Mouse (Mus musculus): ENCODE measurements around the gene Hist1h4d. TPM values are rescaled to one million over a fixed set of nuclear protein-coding genes. Genes with fewer than 3 reads are reported as not detected.
"Not testable (repeated sequence)": the region's sequence is repeated elsewhere in the genome, so short reads cannot be mapped to it uniquely, and the experiment has no call there.

The Hist1h4d gene
- 655 and 672 TPM in 2 replicates for total RNA-seq (2015)
- total RNA-seq (2017) = 1,182 and 1,443 TPM in 2 replicates

DNA sequence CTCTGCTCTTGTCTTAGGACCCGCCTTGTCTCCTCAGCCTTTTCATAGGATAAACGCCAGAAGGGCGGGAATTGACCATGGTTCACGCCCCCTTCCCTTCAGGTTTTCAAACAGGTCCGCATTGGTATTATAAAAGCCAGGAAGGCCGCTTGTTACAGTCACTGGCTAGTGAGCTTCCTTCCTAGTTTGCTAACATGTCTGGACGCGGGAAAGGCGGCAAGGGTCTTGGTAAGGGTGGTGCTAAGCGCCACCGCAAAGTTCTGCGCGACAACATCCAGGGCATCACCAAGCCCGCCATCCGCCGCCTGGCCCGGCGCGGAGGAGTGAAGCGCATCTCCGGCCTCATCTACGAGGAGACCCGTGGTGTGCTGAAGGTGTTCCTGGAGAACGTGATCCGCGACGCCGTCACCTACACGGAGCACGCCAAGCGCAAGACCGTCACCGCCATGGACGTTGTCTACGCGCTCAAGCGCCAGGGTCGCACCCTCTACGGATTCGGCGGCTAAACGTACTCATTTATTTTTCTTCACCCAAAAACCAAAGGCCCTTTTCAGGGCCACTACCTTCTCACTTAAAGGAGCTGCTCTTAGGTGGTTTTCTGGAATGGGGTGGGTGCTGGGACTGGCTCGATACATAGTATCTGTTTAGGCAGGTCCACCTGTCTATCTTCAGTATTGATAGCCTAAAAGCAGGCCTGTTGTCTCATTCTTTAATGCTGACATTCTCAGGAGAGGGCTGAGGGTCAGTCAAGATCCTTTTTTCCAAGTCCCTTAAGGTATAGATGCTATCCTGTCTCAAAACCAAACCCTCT is at the start of gene Hist1h4d:
Gene Hist1h4d, plus strand, starts transcription at position 191 of the 811 bp plus-strand sequence.
- ATAC-seq (ENCODE audit: poor library complexity, severe bottlenecking) = peak; percentile 72

DNA sequence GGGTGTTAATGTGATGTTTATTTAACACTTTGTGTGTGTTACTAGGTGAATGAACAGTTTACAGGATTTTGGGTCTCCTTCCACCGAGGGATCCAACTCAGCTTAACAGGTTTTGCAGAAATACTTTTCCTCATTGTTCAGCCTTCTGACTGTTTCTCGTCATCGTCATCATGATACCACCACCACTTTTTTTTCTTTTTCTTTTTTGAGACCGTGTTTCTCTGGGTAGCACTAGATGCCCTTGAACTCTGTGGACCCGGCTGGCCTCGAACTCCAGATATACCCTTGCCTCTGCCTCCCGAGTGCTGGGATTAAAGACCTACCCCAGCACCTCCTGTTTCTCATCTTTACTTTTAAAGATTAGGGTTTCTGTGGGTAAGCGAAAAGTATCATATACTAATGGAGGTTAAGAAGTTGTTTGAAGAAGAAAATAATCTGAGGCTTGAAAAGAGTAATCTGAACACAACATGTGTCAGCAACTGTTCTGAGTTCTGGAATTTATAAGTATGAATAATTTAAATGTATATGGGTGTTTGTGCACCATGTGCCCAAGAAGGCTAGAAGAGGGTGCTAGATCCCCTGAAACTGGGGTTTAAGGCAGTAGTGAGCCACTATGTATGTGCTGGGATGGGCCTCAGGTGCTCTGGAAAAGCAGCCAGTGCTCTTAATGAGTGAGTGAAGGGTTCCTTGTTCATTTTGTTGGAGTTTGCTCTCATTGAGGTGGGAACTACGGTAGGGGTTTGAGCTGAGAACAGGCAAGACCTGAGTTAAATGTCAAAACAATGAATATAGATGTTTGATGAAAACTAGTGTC is 48.9 kb upstream of the Hist1h4d start:
- ATAC-seq (ENCODE audit: poor library complexity, severe bottlenecking) = no peak

DNA sequence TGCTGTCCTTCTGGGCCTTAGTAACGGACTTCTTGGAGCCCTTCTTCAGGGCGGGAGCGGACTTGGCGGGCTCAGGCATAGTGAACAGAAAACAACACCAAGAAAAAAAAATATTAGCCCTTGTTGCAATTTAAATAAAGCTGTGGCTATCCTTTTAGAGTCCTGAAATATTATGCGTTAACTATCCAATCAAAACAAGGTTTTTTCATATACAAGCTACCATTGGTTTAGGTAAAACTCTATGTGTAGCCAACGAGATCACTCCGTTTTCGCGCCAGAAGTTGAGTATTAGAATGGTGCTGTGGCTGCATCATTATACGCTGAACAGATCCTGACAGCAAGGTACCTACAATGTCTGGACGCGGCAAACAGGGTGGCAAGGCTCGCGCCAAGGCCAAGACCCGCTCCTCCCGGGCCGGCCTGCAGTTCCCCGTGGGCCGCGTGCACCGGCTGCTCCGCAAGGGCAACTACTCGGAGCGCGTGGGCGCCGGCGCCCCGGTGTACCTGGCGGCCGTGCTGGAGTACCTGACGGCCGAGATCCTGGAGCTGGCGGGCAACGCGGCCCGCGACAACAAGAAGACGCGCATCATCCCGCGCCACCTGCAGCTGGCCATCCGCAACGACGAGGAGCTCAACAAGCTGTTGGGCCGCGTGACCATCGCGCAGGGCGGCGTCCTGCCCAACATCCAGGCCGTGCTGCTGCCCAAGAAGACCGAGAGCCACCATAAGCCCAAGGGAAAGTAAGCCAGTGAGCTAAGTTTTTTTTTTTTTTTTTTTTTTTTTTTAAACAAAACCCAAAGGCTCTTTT is 47.6 kb upstream of the Hist1h4d start, which contains the start of gene Hist1h2af:
Gene Hist1h2af, plus strand, starts transcription at position 347 of the 808 bp plus-strand sequence.
- ATAC-seq (ENCODE audit: poor library complexity, severe bottlenecking) = peak; percentile 15

DNA sequence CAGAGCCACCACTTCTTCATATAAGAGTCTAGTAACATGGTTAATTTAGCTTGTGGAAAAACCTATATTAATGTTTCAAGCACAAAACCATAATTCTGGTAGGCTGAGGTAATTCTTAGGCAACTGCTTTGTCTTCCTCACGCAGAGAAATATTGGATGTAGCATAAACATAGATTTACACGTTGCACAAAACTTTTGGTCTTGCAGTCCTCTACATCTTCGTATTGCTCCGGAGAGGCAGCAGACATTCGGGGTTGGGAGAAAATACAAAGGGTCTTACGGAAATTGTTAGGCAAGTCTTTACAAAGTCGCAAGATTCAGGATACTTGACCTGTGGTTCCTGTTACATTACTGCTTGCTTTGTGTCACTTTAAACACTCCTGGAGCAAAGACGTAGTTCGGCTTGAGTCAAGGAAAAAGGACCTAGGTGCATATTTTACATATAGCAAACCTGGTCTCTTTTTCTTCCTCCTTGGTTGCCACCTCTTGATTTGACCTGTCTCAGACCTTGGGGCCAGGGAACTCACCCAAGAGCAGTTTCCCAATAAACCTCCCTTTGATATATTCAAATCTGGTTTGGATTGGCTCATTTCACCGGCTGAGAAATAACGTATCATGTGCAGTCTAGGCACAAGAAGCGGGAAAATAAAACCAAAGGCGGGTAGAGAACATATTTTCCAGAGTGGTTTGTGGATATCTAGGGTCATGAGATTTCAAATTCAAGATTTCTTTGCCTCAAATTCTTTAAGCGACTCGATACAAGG is 46.8 kb upstream of the Hist1h4d start:
- no peak for ATAC-seq (ENCODE audit: poor library complexity, severe bottlenecking)

DNA sequence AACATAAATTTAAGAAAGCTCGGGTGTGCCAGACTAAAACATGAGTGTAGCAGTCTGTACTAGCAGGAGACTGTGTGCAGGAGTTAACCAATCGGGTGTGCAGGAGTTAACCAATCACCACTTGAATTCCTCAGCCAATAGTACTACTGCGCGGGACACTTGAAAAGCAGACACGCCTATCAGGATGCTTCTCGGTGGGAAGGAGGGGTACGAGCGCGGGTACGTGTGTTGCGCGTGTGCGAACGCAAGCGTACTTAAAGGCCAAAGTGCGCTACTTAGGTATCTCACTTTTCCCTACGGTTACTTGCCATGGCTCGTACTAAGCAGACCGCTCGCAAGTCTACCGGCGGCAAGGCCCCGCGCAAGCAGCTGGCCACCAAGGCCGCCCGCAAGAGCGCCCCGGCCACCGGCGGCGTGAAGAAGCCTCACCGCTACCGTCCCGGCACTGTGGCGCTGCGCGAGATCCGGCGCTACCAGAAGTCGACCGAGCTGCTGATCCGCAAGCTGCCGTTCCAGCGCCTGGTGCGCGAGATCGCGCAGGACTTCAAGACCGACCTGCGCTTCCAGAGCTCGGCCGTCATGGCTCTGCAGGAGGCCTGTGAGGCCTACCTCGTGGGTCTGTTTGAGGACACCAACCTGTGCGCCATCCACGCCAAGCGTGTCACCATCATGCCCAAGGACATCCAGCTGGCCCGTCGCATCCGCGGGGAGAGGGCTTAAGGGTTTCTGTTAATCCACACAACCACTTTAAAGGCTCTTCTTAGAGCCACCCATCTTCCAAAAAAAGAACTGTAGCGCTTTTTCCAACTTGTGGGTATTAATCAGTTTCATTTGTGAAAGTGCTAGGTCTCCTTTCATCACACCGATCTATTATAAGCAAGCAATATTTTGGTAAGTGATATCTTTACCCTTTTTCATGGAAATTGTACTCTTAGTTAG is 46.0 kb upstream of the Hist1h4d start, which contains the start of gene Hist1h3g:
Gene Hist1h3g, plus strand, starts transcription at position 286 of the 939 bp plus-strand sequence.
- peak; percentile 67 for ATAC-seq (ENCODE audit: poor library complexity, severe bottlenecking)

DNA sequence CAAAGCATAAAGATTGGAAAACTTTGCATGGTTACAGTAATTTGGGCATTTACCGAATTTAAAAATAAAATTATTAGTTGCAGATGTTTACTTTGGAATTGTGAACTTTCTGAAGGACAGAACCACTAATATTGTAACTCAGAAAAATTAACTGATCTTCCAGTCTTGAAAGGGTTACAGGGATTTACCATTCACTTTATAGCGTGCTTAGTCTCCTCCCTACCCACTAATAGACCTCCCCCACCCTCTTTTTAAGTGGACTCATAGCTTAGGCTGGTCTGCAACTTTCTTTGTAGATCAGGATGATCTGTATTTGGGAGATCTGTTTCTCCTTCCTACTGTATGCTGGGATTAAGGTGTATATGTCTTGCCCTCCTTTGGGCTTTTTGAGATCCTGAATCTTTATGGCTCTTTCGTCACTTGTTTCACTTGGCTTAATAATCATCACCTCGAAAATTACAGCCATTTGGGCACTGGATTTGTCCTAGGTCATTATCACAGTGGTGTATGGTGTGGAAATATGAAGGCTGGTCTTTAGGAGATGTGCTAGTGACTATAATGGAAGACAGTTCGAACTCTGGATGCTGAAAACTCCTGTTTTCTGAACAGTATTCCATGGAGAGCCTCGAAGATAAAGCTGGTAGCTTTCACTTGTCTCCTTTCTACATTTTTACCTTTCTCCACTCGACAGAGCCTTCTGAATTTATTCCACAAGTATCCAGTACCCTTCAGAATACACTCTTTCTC is 45.1 kb upstream of the Hist1h4d start:
- ATAC-seq (ENCODE audit: poor library complexity, severe bottlenecking) = no peak

DNA sequence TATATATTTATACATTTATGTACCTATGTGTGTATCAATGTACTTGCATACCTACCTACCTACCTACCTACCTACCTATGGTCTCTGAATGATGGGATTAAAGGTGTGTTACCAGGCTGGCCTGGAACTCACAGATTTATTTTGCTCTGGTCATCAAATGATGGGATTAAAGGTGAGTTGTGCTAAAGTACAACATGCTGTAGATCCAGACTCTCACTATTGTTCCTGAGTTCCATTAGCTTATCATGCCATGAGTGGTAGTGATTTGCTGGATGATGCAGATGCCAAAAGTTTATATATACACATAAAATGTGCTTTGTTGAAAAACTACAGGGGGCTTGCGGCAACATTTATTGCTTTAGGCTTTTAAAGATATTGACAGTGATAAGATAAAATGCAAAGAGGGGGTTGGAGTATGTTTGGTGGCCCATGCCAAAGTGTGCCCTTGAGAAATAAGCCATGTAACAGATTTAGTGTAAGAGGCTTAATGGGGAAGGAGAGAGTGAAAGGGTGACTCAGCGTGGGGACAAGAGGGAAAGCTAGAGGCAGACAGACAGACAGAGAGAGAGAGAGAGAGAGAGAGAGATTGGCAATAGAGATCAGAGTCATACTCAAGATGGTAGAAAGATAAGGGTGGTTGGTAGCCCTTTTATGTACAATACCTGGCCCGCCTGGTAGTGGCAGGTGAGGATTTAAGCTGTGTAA is 44.2 kb upstream of the Hist1h4d start:
- ATAC-seq (ENCODE audit: poor library complexity, severe bottlenecking) = no peak

DNA sequence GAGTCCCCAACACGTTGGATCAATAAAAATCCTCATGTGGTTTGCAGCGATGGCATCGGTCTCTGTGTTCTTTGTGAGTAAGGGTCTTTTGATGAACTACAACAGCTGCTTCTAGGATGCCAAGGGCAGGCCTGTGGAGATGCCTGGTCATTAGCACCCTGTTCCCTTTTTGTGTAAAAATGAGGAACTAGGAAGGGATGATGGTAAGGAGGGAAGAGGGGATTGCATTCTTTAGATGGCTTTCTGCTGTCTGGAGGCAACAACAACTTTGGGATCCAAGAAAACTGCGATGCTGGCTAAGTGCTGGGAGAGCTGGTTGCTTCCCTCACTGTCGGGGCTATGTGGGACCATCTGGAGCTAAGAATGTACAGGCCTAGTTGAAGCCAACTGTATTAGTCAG is 43.1 kb upstream of the Hist1h4d start:
- ATAC-seq (ENCODE audit: poor library complexity, severe bottlenecking) = peak; percentile 39; the same call in 1 of the 2 replicates

DNA sequence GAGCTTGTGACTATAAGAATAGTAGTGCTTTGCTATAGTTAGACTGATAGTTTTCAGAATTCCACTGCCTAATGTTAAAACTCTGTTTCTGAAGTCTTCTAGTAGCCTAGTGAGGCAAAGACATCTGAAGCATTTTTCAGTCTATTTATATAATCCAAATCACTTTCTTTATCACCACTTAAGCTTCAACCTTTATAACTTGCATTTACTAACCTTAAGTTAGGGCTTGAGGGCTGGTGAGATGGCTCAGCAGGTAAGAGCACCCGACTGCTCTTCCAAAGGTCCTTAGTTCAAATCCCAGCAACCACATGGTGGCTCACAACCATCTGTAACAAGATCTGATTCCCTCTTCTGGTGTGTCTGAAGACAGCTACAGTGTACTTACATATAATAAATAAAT is 41.6 kb upstream of the Hist1h4d start:
- not testable (repeated sequence) for ATAC-seq (ENCODE audit: poor library complexity, severe bottlenecking)

DNA sequence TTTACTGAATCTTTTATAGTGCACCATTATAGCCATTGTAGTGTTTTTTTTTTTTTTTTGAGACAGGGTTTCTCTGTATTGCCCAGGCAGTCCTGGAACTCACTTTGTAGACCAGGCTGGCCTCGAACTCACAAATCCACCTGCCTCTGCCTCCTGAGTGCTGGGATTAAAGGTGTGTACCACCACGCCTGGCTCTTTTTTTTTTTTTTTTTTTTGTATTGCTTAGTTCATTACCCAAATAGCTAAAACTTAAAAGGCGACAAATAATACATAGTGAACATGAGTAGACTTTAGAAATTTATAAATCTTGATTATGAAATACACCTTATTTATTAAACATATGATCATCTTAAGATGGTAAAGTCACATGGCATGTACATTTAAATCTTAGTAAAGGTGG is 39.9 kb upstream of the Hist1h4d start:
- no peak for ATAC-seq (ENCODE audit: poor library complexity, severe bottlenecking)

DNA sequence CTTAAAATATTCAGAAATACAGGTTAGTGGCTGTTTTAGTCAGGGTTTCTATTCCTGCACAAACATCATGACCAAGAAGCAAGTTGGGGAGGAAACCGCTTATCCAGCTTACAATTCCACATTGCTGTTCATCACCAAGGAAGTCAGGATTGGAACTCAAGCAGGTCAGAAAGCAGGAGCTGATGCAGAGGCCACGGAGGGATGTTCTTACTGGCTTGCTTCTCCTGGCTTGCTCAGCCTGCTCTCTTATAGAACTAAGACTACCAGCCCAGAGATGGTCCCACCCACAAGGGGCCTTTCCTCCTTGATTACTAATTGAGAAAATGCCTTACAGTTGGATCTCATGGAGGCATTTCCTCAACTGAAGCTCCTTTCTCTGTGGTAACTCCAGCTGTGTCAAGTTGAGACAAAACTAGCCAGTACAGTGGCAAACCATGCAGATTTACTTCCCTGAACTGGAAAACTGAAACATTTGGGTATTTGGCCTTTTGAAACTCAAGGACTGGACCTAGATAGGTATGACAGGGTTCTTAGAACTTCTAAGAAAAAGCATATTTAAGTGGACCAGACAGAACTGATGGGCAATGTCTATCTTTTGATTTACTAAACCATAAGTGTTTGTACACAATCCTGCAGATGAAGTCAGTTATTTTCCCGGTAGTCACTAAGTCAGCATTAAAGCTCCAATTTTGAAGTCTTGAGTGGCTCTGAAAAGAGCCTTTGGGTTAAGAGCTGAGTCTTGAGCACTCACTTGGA is 39.0 kb upstream of the Hist1h4d start:
- ATAC-seq (ENCODE audit: poor library complexity, severe bottlenecking) = not testable (repeated sequence)

DNA sequence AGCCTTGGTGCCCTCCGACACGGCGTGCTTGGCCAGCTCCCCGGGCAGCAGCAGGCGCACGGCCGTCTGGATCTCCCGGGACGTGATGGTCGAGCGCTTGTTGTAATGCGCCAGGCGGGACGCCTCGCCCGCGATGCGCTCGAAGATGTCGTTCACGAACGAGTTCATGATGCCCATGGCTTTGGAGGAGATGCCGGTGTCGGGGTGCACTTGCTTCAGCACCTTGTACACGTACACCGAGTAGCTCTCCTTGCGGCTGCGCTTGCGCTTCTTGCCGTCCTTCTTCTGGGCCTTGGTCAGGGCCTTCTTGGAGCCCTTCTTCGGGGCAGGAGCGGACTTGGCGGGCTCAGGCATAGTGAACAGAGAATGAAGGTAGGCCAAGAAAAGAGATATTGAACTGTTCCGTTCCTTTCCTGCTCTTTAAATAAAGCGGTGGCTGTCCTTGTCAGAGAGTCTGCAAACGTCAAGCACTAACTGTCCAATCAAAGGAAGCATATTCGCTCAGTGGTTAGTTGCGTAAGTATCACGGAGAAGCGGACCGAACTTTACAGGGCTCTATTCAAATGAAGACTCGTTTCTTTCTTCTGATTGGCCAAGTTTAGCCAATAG is 38.3 kb upstream of the Hist1h4d start, which contains the start of gene Hist1h2bh:
Gene Hist1h2bh, minus strand, starts transcription at position 394 of the 609 bp plus-strand sequence.
- peak; percentile 88 for ATAC-seq (ENCODE audit: poor library complexity, severe bottlenecking)

DNA sequence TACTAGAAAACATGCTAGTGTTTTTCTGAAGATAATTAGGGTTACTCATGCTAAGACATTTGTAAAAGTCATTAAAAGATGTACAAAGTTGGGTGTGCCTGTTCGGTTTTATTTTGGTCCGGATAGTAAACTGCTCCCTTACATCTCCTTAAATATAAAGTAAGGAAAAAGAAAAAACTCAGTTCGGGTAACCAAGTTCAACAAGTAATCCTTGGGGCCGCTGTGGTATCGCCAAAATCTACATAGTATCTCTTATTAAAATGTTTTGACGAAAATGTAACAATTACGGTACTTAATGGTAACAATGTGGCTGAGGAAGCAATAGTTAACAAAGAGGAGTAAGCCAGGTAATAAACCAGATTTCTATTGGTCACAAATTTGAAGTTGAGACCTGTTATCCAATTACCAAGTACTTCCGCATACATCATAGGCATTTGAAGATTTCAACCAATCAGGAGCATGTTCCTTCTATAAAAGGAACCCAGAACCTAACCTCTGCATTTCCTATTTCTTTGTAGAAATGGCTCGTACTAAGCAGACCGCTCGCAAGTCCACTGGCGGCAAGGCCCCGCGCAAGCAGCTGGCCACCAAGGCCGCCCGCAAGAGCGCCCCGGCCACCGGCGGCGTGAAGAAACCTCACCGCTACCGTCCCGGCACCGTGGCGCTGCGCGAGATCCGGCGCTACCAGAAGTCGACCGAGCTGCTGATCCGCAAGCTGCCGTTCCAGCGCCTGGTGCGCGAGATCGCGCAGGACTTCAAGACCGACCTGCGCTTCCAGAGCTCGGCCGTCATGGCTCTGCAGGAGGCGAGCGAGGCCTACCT is 37.2 kb upstream of the Hist1h4d start, which contains the start of gene Hist1h3f:
Gene Hist1h3f, plus strand, starts transcription at position 88 of the 822 bp plus-strand sequence.
- peak; percentile 83 for ATAC-seq (ENCODE audit: poor library complexity, severe bottlenecking)

DNA sequence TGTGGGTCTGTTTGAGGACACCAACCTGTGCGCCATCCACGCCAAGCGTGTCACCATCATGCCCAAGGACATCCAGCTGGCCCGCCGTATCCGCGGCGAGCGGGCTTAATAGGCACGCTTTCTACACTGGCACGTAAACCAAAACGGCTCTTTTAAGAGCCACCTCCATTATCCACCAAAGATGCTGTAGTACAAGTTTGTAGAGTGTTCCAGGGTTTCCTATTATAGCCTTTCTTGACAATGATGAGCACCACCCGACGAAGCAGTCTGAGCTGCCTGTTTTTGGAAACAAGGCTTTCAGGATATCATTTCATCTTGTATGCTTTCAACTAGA is 36.6 kb upstream of the Hist1h4d start:
- ATAC-seq (ENCODE audit: poor library complexity, severe bottlenecking) = peak; percentile 14; the same call in 1 of the 2 replicates

DNA sequence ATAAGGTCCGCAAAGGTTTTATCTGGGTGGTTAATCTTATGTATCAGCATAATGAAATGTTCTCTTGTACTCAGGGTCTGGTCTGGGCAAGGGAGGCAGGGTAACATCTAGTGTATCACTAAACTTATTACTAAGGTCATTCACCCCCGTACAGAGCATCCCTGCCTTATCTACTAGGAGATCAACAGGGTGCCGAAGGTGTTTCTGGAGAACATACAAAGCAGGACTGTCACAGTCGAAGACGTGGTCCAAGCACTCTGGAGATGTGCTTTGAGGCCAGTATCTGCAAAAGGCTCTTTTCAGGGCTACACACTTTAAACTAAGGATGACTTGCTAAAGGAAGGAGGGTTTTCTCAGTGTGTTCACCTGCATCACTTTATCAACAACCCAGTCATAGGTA is 34.7 kb upstream of the Hist1h4d start:
- ATAC-seq (ENCODE audit: poor library complexity, severe bottlenecking) = no peak

Measured in megakaryocyte, adult 5-6 weeks (primary cell).